ENCODE assay signal across 15 mouse cellular contexts in the genomic region with DNA sequence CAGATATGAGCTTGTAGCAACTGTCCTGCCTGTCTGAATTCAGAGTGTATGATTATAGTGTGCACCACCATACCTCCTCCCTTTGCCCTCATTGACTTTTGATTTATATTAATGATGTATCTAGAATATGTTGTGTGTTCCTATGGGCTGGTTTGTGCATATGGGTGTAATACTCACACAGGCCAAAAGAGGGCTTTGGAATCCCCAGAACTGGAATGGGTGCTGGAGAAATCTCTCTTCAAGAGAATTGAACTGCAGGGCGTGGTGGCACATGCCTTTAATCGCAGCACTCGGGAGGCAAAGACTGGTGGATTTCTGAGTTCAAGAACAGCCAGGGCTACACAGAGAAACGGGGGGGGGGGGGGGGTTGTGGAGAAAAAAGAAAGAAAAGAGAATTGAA. TPM values are rescaled to one million over a fixed set of nuclear protein-coding genes. Genes with fewer than 3 reads are reported as not detected.
DNase-seq lines count a peak whose midpoint lies in the region; ATAC-seq and TF ChIP-seq lines count a peak whose summit lies in the region.
"Had no signal": no experiment of that assay in that cellular context is flagged by ENCODE, and none has a peak within 500 bp of the region (broad histone marks: within the 10 kb centered on the region; RNA-seq: fewer than 3 reads in every experiment).

No protein-coding gene starts in this region.

- H3K9ac ChIP-seq in lung, postnatal 0 days (replicated peaks; ENCODE audit: low read depth): no peak overlapping the region
- H3K9ac ChIP-seq in ES-E14 (ENCODE audit: insufficient read depth, low read depth, low read length, poor library complexity, severe bottlenecking): no peak overlapping the region
- H3K9ac ChIP-seq: hindbrain, embryonic 15.5 days; liver, embryonic 15.5 days; neural tube, embryonic 15.5 days had no signal

- WGBS in lung, postnatal 0 days: 77% methylated on average over 3 of the region's 4 CpGs

- no peak overlapping the region for H3K27ac ChIP-seq in gastrocnemius, adult 2 months
- H3K27ac ChIP-seq in lung, postnatal 0 days (ENCODE audit: low read length): no peak overlapping the region
- H3K27ac ChIP-seq in ES-E14 (ENCODE audit: insufficient read depth, low read depth, low read length, poor library complexity, severe bottlenecking): no peak overlapping the region
- H3K27ac ChIP-seq: heart, embryonic 10.5 days; hindbrain, embryonic 15.5 days; liver, embryonic 15.5 days; midbrain, embryonic 10.5 days; neural tube, embryonic 15.5 days had no signal

- H3K4me2 ChIP-seq in lung, postnatal 0 days (replicated peaks; ENCODE audit: low read depth, low read length): no peak overlapping the region
- H3K4me2 ChIP-seq: hindbrain, embryonic 15.5 days; liver, embryonic 15.5 days; neural tube, embryonic 15.5 days had no signal

- intact Hi-C loops in gastrocnemius, adult 2 months (cut with DNase I): no loop called here
- intact Hi-C loops in gastrocnemius, postnatal 36 days (cut with DNase I): no loop called here

- no peak for ATAC-seq in lung, postnatal 0 days

- no peak for DNase-seq in gastrocnemius, adult 2 months
- DNase-seq in gastrocnemius, postnatal 36 days: no peak
- no peak for DNase-seq in lung, postnatal 0 days (ENCODE audit: low spot score)
- no peak for DNase-seq in lung, postnatal 14 days
- peak; percentile 65 for DNase-seq in ES-E14 (ENCODE audit: low read depth, low spot score)
- peak; percentile 36 for DNase-seq in naive thymus-derived CD4-positive, alpha-beta T cell, adult 2 months (ENCODE audit: low read depth)
- no peak for DNase-seq in cerebellum, postnatal 4 days (ENCODE audit: low spot score in 2 of 2)
- no peak for DNase-seq in heart, adult 9 months (ENCODE audit: low spot score in 2 of 2)
- DNase-seq: kidney, postnatal 25 days; right cerebral cortex, postnatal 14 days had no signal

- in situ Hi-C loops in ES-E14 (cut with MboI; ENCODE audit: low sequenced_read_pairs in 2 of 2, unreplicated experiment in 2 of 2): no loop called here

- peaks cover 19% of the 10 kb centered on the region; the same call in 1 of the 2 replicates for H3K36me3 ChIP-seq in lung, postnatal 0 days (ENCODE audit: insufficient read depth, low read length)
- H3K36me3 ChIP-seq in ES-E14 (ENCODE audit: control insufficient read depth, insufficient read depth, low read length, poor library complexity, severe bottlenecking): peaks cover 11% of the 10 kb centered on the region; the same call in 1 of the 2 replicates

- TF ChIP-seq EP300 in lung, postnatal 0 days (IDR thresholded peaks at IDR 0.05): no peak

- no peaks in the 10 kb centered on the region for H3K9me3 ChIP-seq in lung, postnatal 0 days (ENCODE audit: low read length)
- H3K9me3 ChIP-seq in ES-E14 (ENCODE audit: control insufficient read depth, insufficient read depth, low read depth, low read length): no peaks in the 10 kb centered on the region
- H3K9me3 ChIP-seq: heart, embryonic 10.5 days; hindbrain, embryonic 15.5 days; liver, embryonic 15.5 days; midbrain, embryonic 10.5 days; neural tube, embryonic 15.5 days had no signal

- no peak overlapping the region for H3K4me3 ChIP-seq in gastrocnemius, adult 2 months
- H3K4me3 ChIP-seq in lung, postnatal 0 days (ENCODE audit: low read depth, low read length): no peak overlapping the region
- H3K4me3 ChIP-seq in ES-E14 (ENCODE audit: insufficient read depth in 1 of 2, low read depth in 1 of 2, low read length in 2 of 2, poor library complexity in 1 of 2, severe bottlenecking in 1 of 2): no peak overlapping the region
- H3K4me3 ChIP-seq: heart, embryonic 10.5 days; hindbrain, embryonic 15.5 days; liver, embryonic 15.5 days; midbrain, embryonic 10.5 days; neural tube, embryonic 15.5 days had no signal

- no peaks in the 10 kb centered on the region for H3K4me1 ChIP-seq in lung, postnatal 0 days (ENCODE audit: insufficient read depth, low read depth, low read length)
- H3K4me1 ChIP-seq in ES-E14 (ENCODE audit: control insufficient read depth in 2 of 2, insufficient read depth in 2 of 2, low read length in 2 of 2, poor library complexity in 1 of 2): no peaks in the 10 kb centered on the region
- H3K4me1 ChIP-seq: heart, embryonic 10.5 days; hindbrain, embryonic 15.5 days; midbrain, embryonic 10.5 days had no signal

- H3K27me3 ChIP-seq in lung, postnatal 0 days (replicated peaks; ENCODE audit: insufficient read depth, low read length): no peaks in the 10 kb centered on the region
- H3K27me3 ChIP-seq: hindbrain, embryonic 15.5 days; liver, embryonic 15.5 days; neural tube, embryonic 15.5 days had no signal

- peak; percentile 24; the same call in 1 of the 2 replicates for TF ChIP-seq CTCF in gastrocnemius, adult 2 months (IDR thresholded peaks at IDR 0.05)
- peak; percentile 51 for TF ChIP-seq CTCF in lung, postnatal 0 days (IDR thresholded peaks at IDR 0.05)

TF ChIP-seq in ES-E14, 5 proteins besides CTCF, POLR2A, EP300 and RAD21:
- TF ChIP-seq MAFK (IDR thresholded peaks at IDR 0.05; ENCODE audit: insufficient read depth, low read depth, low read length) (no peak), HCFC1 (IDR thresholded peaks at IDR 0.05; ENCODE audit: borderline replicate concordance, insufficient read depth, low read length) (no peak), CHD2 (IDR thresholded peaks at IDR 0.05; ENCODE audit: low read depth, low read length) (no peak), ZNF384 (IDR thresholded peaks at IDR 0.05; ENCODE audit: low read depth, low read length) (no peak), ZC3H11A (IDR thresholded peaks at IDR 0.05; ENCODE audit: borderline replicate concordance, low read depth, low read length) (no peak)

RNA-seq across cellular contexts. Expression of a gene that starts 47.4 kb away (rescaled TPM):
- 1 to 10 TPM; 4.9 to 5.4 TPM for total RNA-seq in gastrocnemius, adult 2 months (2021)
- total RNA-seq in gastrocnemius, postnatal 36 days (2021): 1 to 10 TPM; 4.3 to 7.6 TPM
- polyA plus RNA-seq in lung, postnatal 0 days (2015; fragmentation: Nextera tagmentation; extraction: Ambion mirVana): 36.1 and 37.8 TPM in 2 replicates
- total RNA-seq in ES-E14 (2012; rRNA removed): 17.2 and 38.2 TPM in 2 replicates

Comparison
In these comparisons a context has a peak if more than half of its experiments do, and no peak if none do; other contexts are left out.
1. DNase-seq: peak in ES-E14 (single experiment) and naive thymus-derived CD4-positive, alpha-beta T cell, adult 2 months (single experiment); none in gastrocnemius, adult 2 months (single experiment), gastrocnemius, postnatal 36 days (0 of 2), lung, postnatal 0 days (single experiment), lung, postnatal 14 days (single experiment), cerebellum, postnatal 4 days (0 of 2) and heart, adult 9 months (0 of 2).